Mouse (Mus musculus) lung, adult 2 months (tissue): ENCODE measurements around the gene Astn2.

Source experiments
- CTCF ChIP-seq: fragments of 200-500 bp; IDR thresholded peaks from 2 replicates; pipeline ENCODE4 v1.5.1; 2011; ENCODE audit warnings: mild to moderate bottlenecking, low read length, control low read depth; ENCODE audit not compliant: insufficient read depth
- POLR2A ChIP-seq: fragments of 200-500 bp; IDR thresholded peaks from 2 replicates; pipeline ENCODE4 v1.6.1; 2011; ENCODE audit warnings: low read depth, mild to moderate bottlenecking, control low read depth, low read length, borderline replicate concordance; ENCODE audit errors: extremely low read depth

DNA sequence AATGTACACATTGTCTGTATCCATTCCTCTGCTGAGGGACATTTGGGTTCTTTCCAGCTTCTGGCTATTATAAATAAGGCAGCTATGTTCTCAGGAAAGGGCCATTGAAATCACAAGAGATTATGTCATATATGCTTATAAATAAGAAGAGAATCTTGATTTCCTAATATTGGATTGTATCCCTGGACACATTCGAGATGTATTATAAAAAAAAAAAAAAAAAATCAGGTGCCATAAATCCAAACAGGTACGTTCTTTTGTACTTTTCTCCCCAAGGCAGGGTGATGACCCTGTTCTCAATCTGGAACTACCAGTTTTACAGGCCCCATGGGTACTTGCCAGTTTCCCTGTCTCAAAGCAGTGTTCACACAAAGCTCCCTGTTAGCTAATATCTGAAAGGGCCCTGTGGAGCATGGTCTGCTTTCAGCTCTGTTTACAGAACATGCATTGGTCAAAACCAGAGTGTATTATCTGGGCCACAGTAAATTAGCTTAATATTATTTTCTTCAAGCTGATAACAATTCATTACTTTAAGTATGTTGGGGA lies 530.1 kb downstream of the Astn2 start:
- TF ChIP-seq CTCF (no peak), POLR2A (no peak)
